Mouse (Mus musculus): ENCODE results near the gene Rhog.

DNA sequence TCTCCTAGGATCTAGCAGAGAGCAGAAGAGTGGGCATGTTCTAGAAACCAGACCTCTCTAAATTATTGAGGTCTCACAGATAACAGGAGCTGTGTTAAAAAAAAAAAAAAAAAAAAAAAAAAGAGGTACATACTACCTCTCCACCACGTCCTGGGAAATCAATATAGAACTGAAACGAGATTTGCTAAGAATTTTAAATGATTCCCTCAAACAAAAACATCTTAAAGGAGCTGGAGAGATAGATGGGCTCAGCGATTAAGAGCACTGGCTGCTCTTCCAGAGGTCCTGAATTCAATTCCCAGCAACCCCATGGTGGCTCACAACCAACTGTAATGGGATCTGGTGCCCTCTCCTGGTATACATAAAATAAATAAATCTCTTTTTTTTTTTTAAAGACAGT, 44.8 kb downstream of the Rhog start:
- TF ChIP-seq CTCF (IDR thresholded peaks at IDR 0.05; ENCODE audit: control insufficient read depth, insufficient read depth, insufficient replicate concordance, low read depth, low read length) (no peak), POLR2A (IDR thresholded peaks at IDR 0.05; ENCODE audit: control insufficient read depth, low read depth, low read length) (no peak)

All from testis, adult 2 months (tissue).